Mouse (Mus musculus): ENCODE data around the gene Hils1.

Hils1 gene

GRCm38 (mm10) chr11:94967419-94967818 is at the start of gene Hils1:
Gene Hils1, plus strand, starts transcription at chr11:94967593.
- DNase-seq (ENCODE audit: low spot score in 2 of 2), result no peak

DNA sequence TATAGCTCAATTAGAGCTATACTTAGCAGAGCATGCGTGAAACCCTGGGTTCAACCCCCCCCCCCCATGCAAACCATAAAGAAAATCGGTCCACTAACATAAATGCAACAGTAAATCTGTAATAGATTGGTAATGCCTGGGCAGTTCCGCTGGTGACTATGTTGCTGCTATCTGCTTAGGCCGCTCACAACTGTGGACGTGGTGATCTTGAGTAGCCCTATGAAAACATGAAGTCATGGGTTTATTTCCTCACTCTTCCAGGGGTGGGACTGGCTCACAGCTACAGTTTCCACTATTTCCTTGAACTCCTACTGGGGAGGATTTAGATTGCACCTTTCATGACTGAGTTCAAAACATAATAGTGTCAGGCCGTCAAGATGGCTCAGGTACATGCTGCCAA is 49.7 kb upstream of the Hils1 start:
- DNase-seq (ENCODE audit: low spot score in 2 of 2), result no peak

- no peak for DNase-seq (ENCODE audit: low spot score in 2 of 2)
These were observed 46.4 kb upstream of the Hils1 start for GRCm38 (mm10) chr11:94920996-94921401.

GRCm38 (mm10) chr11:94924977-94925376 is 42.4 kb upstream of the Hils1 start:
- no peak for DNase-seq (ENCODE audit: low spot score in 2 of 2)

- DNase-seq (ENCODE audit: low spot score in 2 of 2), result no peak
These were observed 41.0 kb upstream of the Hils1 start for GRCm38 (mm10) chr11:94926431-94926830.

DNA sequence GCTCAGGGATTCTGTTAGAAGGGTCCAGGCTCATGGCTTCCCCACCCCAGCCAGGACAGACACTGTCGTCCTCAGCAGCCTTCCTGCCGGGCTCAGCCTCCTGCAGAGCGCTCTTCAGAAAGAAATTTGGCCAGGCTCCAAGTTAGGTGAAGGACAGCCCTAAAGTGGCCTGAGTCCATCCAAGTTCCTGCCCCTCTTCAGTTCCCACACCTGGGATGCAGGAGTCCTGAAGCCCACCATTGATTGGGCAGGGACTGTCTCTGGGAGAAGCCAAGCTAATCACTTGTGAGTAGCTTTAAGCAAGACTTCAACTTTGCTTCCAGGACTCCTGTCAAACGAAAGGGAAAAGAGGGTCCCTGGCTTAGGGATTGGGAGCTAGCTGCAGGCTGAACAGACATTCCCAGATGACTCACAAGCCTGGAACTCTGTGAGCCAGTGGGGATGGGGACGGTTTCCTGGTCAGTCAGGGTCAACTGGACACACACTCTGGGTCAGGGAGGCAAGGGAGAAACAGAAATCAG is 39.6 kb upstream of the Hils1 start:
- DNase-seq (ENCODE audit: low spot score in 2 of 2), result no peak

DNA sequence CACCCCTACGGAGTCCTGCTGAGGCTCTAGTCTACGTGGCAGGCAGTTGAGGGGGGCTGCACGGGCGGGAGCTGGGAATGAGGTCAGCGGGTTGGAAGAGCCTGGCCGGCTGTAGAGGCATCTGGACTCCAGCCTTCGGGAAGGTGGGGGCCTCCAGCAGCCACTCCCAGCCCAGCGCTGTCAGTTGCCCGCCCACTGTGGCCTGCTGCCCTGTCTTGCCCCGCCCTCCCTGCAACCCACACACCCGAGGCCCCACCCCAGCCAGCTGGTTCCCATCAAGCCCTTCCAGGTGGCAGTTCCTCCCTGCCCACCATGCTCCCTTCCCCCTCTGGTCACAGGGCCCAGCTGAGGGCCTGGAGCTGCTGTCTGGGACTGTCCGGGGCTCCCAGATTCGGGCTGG is 38.6 kb upstream of the Hils1 start:
- peak in 1 of 2 experiments; percentile 26 for DNase-seq (ENCODE audit: low spot score in 2 of 2)

DNA sequence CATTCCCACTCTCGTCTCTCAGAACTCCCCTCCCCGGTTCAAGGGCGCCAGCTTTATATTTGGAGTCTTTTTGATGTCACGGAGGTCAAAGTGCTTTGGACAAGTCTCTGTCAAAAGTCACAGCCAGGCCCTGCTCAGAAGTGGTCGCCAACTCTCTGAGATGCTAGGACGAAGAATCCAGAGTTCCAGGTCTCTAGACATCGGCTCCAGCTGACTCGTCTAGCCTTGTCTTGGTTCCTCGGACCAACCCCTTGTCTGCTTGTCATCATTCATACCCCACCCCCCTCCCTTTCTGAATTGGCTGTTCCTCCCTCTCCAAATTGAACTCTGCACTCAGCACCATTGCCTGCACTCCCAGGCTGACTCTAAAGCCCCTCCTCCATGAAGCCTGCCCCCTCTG is 37.8 kb upstream of the Hils1 start:
- no peak for DNase-seq (ENCODE audit: low spot score in 2 of 2)

- DNase-seq (ENCODE audit: low spot score in 2 of 2), result no peak
These were observed 37.2 kb upstream of the Hils1 start for GRCm38 (mm10) chr11:94930151-94930550.

- DNase-seq (ENCODE audit: low spot score in 2 of 2), result no peak
These were observed 33.8 kb upstream of the Hils1 start for GRCm38 (mm10) chr11:94933584-94933983.

DNA sequence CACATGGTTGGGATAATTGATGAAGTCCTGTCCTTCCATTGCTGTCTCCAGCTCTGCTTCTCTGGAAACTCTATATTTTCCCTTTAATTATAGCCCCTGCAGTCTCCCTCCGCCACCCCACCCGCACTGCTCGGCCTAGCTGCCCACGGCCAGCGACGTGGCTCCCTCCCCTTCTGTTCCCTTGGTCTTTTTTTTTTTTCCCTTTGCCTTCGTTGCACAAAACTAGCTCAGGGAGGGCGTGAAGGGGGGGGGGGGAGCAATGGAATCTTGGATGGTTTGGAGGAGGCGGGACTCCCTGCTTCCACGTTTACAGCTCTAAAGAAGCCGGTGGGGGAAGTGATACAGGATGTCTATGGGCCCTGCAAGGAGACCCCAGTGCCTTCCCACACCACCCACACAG is 32.9 kb upstream of the Hils1 start:
- no peak for DNase-seq (ENCODE audit: low spot score in 2 of 2)

- DNase-seq (ENCODE audit: low spot score in 2 of 2), result no peak
These were observed 31.3 kb upstream of the Hils1 start, which contains the start of gene Col1a1 for GRCm38 (mm10) chr11:94936045-94936444. Gene Col1a1, plus strand, starts transcription at chr11:94936224.

DNA sequence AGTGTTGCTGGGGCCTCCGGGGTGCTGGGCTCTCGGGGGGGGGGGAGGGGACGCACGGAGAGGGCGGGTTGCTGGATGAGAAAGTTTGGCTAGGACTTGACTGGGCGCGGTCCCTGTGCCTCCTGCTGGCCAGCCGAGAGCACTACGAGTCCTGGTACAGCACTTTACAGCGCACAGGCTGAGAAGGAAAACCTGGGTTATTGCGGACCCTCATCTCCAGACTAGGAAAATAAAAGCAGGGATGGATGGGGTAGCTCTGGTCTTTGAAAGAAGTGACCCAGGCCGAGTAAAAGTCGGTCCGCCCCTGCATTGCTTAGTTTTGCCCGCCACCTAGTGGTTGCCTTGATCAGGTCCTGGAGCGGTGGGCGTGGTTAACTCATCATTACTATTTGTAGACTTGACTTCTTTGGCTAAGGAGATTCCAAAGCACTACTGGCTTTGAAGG is 30.5 kb upstream of the Hils1 start:
- peak; percentile 62 to 79 for DNase-seq (ENCODE audit: low spot score in 2 of 2)

DNA sequence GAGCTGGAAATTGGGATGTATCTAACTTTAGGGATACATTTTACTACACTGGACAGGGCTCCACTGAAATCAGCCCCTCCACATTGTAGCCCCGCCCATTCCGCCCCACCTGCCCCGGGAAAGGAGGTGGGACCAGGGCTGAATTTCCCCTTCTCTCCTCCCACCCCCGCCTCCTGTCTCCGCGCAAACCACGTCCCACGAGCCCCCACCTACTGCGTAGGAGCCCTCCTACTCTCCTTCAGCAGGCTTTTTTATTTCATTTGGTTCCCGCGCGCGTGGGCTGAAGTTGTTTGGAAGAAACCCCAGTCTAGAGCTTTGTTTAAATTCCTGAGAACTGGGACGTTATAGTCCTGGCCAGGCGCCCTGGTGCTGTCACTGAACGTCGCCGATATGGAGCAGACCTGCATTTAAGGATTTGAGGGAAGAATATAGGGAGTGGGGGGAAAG is 30.0 kb upstream of the Hils1 start:
- DNase-seq (ENCODE audit: low spot score in 2 of 2), result peak in 1 of 2 experiments; percentile 33

DNA sequence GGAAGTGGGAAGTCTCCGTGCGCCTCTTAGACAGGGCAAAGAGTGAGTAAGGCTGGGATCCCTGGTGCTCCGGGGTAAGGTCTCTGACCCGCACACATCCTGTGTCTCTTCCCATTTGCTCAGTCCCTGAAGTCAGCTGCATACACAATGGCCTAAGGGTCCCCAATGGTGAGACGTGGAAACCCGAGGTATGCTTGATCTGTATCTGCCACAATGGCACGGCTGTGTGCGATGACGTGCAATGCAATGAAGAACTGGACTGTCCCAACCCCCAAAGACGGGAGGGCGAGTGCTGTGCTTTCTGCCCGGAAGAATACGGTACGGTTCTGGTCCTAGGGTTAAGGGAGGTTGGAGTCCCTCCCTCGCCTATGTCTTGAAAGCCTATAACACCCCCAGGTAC is 29.6 kb upstream of the Hils1 start:
- DNase-seq (ENCODE audit: low spot score in 2 of 2), result no peak

GRCm38 (mm10) chr11:94938296-94938695 is 29.1 kb upstream of the Hils1 start:
- no peak for DNase-seq (ENCODE audit: low spot score in 2 of 2)

GRCm38 (mm10) chr11:94939280-94939679 is 28.1 kb upstream of the Hils1 start:
- peak in 1 of 2 experiments; percentile 67 for DNase-seq (ENCODE audit: low spot score in 2 of 2)

DNA sequence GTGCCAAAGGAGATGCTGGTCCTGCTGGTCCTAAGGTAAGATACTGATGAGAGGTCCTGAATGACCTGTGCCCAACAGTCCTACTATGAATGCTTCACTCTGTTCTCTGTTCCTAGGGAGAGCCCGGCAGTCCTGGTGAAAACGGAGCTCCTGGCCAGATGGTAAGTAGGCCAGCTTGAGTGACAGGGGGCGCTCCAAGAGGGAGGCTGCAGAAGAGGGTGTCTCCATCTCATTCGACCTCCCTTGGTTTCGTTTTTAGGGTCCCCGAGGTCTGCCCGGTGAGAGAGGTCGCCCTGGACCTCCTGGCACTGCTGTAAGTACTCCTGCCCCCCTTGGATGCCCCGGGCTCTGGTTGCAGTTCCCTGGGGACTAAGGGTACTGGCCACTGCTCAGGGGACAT is 26.3 kb upstream of the Hils1 start:
- no peak for DNase-seq (ENCODE audit: low spot score in 2 of 2)

DNA sequence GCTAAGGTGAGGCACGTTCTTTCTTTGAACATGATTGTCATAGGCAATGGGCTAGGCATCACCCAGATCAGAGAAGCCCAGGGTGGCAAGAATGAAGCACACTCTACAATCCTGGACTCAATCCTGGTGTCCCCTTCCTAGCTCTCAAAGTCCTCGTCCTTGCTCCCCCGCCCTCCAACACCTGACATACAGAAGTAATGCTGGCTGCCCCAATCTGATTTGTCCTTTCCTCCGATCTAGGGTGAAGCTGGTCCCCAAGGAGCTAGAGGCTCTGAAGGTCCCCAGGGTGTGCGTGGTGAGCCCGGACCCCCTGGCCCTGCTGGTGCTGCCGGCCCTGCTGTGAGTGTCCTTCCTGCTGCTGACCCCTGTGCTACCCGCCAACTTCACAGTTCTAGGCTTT is 25.6 kb upstream of the Hils1 start:
- no peak for DNase-seq (ENCODE audit: low spot score in 2 of 2)

- DNase-seq (ENCODE audit: low spot score in 2 of 2), result peak; percentile 23 to 69
These were observed 24.9 kb upstream of the Hils1 start for GRCm38 (mm10) chr11:94942282-94943023.

DNA sequence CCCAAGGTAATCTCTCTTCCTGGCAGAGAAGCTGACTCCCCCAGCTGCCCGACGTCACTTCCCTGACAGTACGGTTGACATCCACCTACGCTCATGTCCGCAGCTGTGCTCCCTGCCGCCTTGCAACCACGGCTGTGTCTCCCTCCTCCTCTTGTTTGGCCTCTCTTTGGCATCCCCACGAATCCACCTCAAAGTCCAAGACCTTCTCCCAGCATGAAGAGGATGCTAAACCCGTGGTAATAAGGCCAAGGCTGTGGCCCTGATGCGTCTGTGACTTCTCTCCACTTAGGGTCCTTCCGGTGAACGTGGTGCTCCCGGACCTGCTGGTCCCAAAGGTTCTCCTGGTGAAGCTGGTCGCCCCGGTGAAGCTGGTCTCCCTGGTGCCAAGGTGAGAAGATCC is 24.3 kb upstream of the Hils1 start:
- DNase-seq (ENCODE audit: low spot score in 2 of 2), result no peak

DNA sequence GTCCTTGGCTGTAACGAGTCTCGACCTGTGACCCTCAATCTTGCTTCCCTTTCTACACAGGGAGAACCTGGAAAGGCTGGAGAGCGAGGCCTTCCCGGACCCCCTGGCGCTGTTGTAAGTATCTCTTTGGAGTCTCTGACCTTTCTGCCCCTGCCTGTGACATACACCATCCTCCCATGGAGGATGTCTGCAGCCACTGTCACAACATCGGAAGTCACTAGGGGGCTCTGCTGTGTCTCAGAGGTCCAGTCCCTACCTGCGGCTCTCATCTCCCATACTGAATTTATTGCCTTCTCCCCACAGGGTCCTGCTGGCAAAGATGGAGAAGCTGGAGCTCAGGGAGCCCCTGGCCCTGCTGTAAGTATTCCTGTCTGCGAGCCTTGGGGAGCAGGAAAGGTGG is 23.1 kb upstream of the Hils1 start:
- DNase-seq (ENCODE audit: low spot score in 2 of 2), result peak in 1 of 2 experiments; percentile 21

GRCm38 (mm10) chr11:94945236-94945635 is 22.2 kb upstream of the Hils1 start:
- no peak for DNase-seq (ENCODE audit: low spot score in 2 of 2)
